Comparison of ENCODE assay signal across 27 mouse cellular contexts in genomic region chr2:117877816-117878215, GRCm38 (mm10).
DNase-seq lines count a peak whose midpoint lies in the region; ATAC-seq and TF ChIP-seq lines count a peak whose summit lies in the region.
"Had no signal": no experiment of that assay in that cellular context is flagged by ENCODE, and none has a peak within 500 bp of the region (broad histone marks: within the 10 kb centered on the region; RNA-seq: fewer than 3 reads in every experiment).

No protein-coding gene starts in this region.

- H3K9me3 ChIP-seq in intestine, postnatal 0 days (ENCODE audit: control insufficient read depth) = no peaks in the 10 kb centered on the region
- no peaks in the 10 kb centered on the region for H3K9me3 ChIP-seq in stomach, postnatal 0 days (ENCODE audit: control insufficient read depth, low read length)
- H3K9me3 ChIP-seq: embryonic facial prominence, embryonic 12.5 days; forebrain, embryonic 12.5 days; heart, embryonic 13.5 days; hindbrain, embryonic 12.5 days; kidney, embryonic 15.5 days; liver, embryonic 15.5 days had no signal

- no peak overlapping the region for H3K27ac ChIP-seq in intestine, postnatal 0 days (ENCODE audit: low read depth, low read length)
- no peak overlapping the region for H3K27ac ChIP-seq in stomach, postnatal 0 days (replicated peaks)
- H3K27ac ChIP-seq: embryonic facial prominence, embryonic 12.5 days; forebrain, embryonic 12.5 days; heart, embryonic 13.5 days; hindbrain, embryonic 12.5 days; kidney, embryonic 15.5 days; liver, embryonic 15.5 days had no signal

- DNase-seq in urinary bladder, postnatal 14 days (ENCODE audit: low spot score) = peak; percentile 38
- DNase-seq in urinary bladder, postnatal 25 days (ENCODE audit: low spot score) = no peak
- DNase-seq in lung, postnatal 14 days = peak; percentile 15
- peak; percentile 57 for DNase-seq in stomach, postnatal 0 days (ENCODE audit: low spot score)
- DNase-seq in left cerebral cortex, adult 8-10 months (ENCODE audit: low spot score in 2 of 2) = no peak
- DNase-seq: adrenal gland, adult 8-10 months; cerebellum, adult 11-12 months; cerebellum, postnatal 10 days; gastrocnemius, postnatal 10 days; heart, adult 18-20 months; heart, postnatal 14 days; kidney, postnatal 4 days; layer of hippocampus, adult 9-11 months; liver; right cerebral cortex, postnatal 14 days; thymus, postnatal 25 days had no signal

- no peak overlapping the region for H3K9ac ChIP-seq in intestine, postnatal 0 days (ENCODE audit: low read depth, low read length)
- H3K9ac ChIP-seq in stomach, postnatal 0 days (ENCODE audit: low read length) = no peak overlapping the region
- H3K9ac ChIP-seq: embryonic facial prominence, embryonic 12.5 days; forebrain, embryonic 12.5 days; heart, embryonic 13.5 days; hindbrain, embryonic 12.5 days; kidney, embryonic 15.5 days; liver, embryonic 15.5 days had no signal

- no peaks in the 10 kb centered on the region for H3K27me3 ChIP-seq in intestine, postnatal 0 days (replicated peaks; ENCODE audit: control insufficient read depth, insufficient read depth, low read length)
- no peaks in the 10 kb centered on the region for H3K27me3 ChIP-seq in stomach, postnatal 0 days (ENCODE audit: control insufficient read depth, insufficient read depth, low read length)
- H3K27me3 ChIP-seq: embryonic facial prominence, embryonic 12.5 days; forebrain, embryonic 12.5 days; heart, embryonic 13.5 days; hindbrain, embryonic 12.5 days; kidney, embryonic 15.5 days; liver, embryonic 15.5 days had no signal

- no peak for TF ChIP-seq EP300 in stomach, postnatal 0 days (optimal IDR thresholded peaks at IDR 0.05)

- WGBS in intestine, postnatal 0 days = 29% methylated on average over 6 of the region's 6 CpGs
- WGBS in stomach, postnatal 0 days = 41% methylated on average over 6 of the region's 6 CpGs

- no peak for TF ChIP-seq CTCF in intestine, postnatal 0 days (IDR thresholded peaks at IDR 0.05; ENCODE audit: low read depth)
- no peak for TF ChIP-seq CTCF in stomach, postnatal 0 days (IDR thresholded peaks at IDR 0.05; ENCODE audit: low read depth)

- no peak overlapping the region for H3K4me2 ChIP-seq in intestine, postnatal 0 days (replicated peaks; ENCODE audit: low read depth)
- no peak overlapping the region for H3K4me2 ChIP-seq in stomach, postnatal 0 days (replicated peaks; ENCODE audit: low read depth)
- H3K4me2 ChIP-seq: embryonic facial prominence, embryonic 12.5 days; forebrain, embryonic 12.5 days; heart, embryonic 13.5 days; hindbrain, embryonic 12.5 days; kidney, embryonic 15.5 days; liver, embryonic 15.5 days; midbrain, embryonic 11.5 days had no signal

- H3K36me3 ChIP-seq in intestine, postnatal 0 days (ENCODE audit: control insufficient read depth, insufficient read depth) = no peaks in the 10 kb centered on the region
- H3K36me3 ChIP-seq in stomach, postnatal 0 days (ENCODE audit: control insufficient read depth, insufficient read depth, low read length) = no peaks in the 10 kb centered on the region
- H3K36me3 ChIP-seq: embryonic facial prominence, embryonic 12.5 days; forebrain, embryonic 12.5 days; heart, embryonic 13.5 days; hindbrain, embryonic 12.5 days; kidney, embryonic 15.5 days; liver, embryonic 15.5 days had no signal

- peak; percentile 33; the same call in 1 of the 2 replicates for ATAC-seq in intestine, postnatal 0 days
- ATAC-seq in stomach, postnatal 0 days (ENCODE audit: low FRiP score, low TSS enrichment) = peak; percentile 92
- no peak for ATAC-seq in inflammation-experienced regulatory T-cells, adult 6 months
- ATAC-seq: activated CD4-positive, CD25-positive, alpha-beta regulatory T cell, adult 4 months had no signal

- H3K4me1 ChIP-seq in intestine, postnatal 0 days (replicated peaks; ENCODE audit: control insufficient read depth, insufficient read depth, low read length) = no peaks in the 10 kb centered on the region
- no peaks in the 10 kb centered on the region for H3K4me1 ChIP-seq in stomach, postnatal 0 days (replicated peaks; ENCODE audit: control insufficient read depth, insufficient read depth)
- H3K4me1 ChIP-seq: embryonic facial prominence, embryonic 12.5 days; forebrain, embryonic 12.5 days; hindbrain, embryonic 12.5 days; kidney, embryonic 15.5 days; liver, embryonic 15.5 days had no signal

- H3K4me3 ChIP-seq in intestine, postnatal 0 days (ENCODE audit: low read depth, low read length) = no peak overlapping the region
- no peak overlapping the region for H3K4me3 ChIP-seq in stomach, postnatal 0 days (ENCODE audit: low read depth, low read length)
- H3K4me3 ChIP-seq: embryonic facial prominence, embryonic 12.5 days; erythroblast, embryonic 14.5 days; forebrain, embryonic 12.5 days; heart, embryonic 13.5 days; hindbrain, embryonic 12.5 days; kidney, embryonic 15.5 days; liver, embryonic 15.5 days had no signal

Comparison
In these comparisons a context has a peak if more than half of its experiments do, and no peak if none do; other contexts are left out.
1. DNase-seq: peak in urinary bladder, postnatal 14 days (single experiment), lung, postnatal 14 days (single experiment) and stomach, postnatal 0 days (single experiment); none in urinary bladder, postnatal 25 days (single experiment) and left cerebral cortex, adult 8-10 months (0 of 2).